Comparison of ENCODE assay signal across 10 mouse cellular contexts in genomic region chr3:27453453-27454098, GRCm38 (mm10).
DNase-seq lines count a peak whose midpoint lies in the region; TF ChIP-seq lines count a peak whose summit lies in the region.
"Had no signal": no experiment of that assay in that cellular context is flagged by ENCODE, and none has a peak within 500 bp of the region (broad histone marks: within the 10 kb centered on the region; RNA-seq: fewer than 3 reads in every experiment).

No protein-coding gene starts in this region.

- no peaks in the 10 kb centered on the region for H3K4me1 ChIP-seq in cerebellum, adult 2 months (ENCODE audit: control insufficient read depth, insufficient read depth, low read length)
- H3K4me1 ChIP-seq in CH12.LX (ENCODE audit: control insufficient read depth in 1 of 2, insufficient read depth in 2 of 2), result peaks cover 10 to 32% of the 10 kb centered on the region in 2 experiments
- H3K4me1 ChIP-seq: heart, embryonic 15.5 days; midbrain, embryonic 12.5 days had no signal

- H3K4me2 ChIP-seq in CH12.LX (ENCODE audit: insufficient read depth, low read depth, poor library complexity, severe bottlenecking), result no peak overlapping the region
- H3K4me2 ChIP-seq: heart, embryonic 15.5 days; midbrain, embryonic 12.5 days had no signal

- no peak for TF ChIP-seq EP300 in CH12.LX (IDR thresholded peaks at IDR 0.05; ENCODE audit: low read length)

- no peaks in the 10 kb centered on the region for H3K9me3 ChIP-seq in CH12.LX (replicated peaks; ENCODE audit: low read length)
- H3K9me3 ChIP-seq: heart, embryonic 15.5 days; midbrain, embryonic 12.5 days had no signal

- no peak for DNase-seq in cerebellum, adult 2 months
- DNase-seq in cerebellum, adult 11-12 months, result no peak
- no peak for DNase-seq in left cerebral cortex, adult 2 months (ENCODE audit: extremely low spot score in 1 of 2, low spot score in 2 of 2)
- DNase-seq in left cerebral cortex, postnatal 10 days (ENCODE audit: extremely low spot score in 1 of 2, low spot score in 2 of 2), result no peak
- DNase-seq in CH12.LX (ENCODE audit: extremely low read depth), result no peak
- peak; percentile 30 to 49 for DNase-seq in kidney, postnatal 4 days
- no peak for DNase-seq in layer of hippocampus, postnatal 14 days (ENCODE audit: low spot score in 2 of 2)
- no peak for DNase-seq in gastrocnemius, adult 8-10 months (ENCODE audit: low spot score in 2 of 2)

- no peak overlapping the region for H3K9ac ChIP-seq in CH12.LX (ENCODE audit: insufficient read depth, low read depth)
- H3K9ac ChIP-seq: heart, embryonic 15.5 days; midbrain, embryonic 12.5 days had no signal

- no peak for TF ChIP-seq POLR2A in cerebellum, adult 2 months (IDR thresholded peaks at IDR 0.05; ENCODE audit: borderline replicate concordance, insufficient read depth, low read length)
- no peak for TF ChIP-seq POLR2A in CH12.LX (IDR thresholded peaks at IDR 0.05; ENCODE audit: low read depth, low read length)

- dilution Hi-C loops in CH12.LX (cut with MboI; ENCODE audit: extremely low pct_ligation_motif_present, extremely low pct_unique_long_range_greater_than_20kb, low sequenced_read_pairs), result no loop called here

- WGBS in cerebellum, adult 2 months, result 75% methylated on average over 13 of the region's 13 CpGs

- intact Hi-C loops in left cerebral cortex, adult 2 months (cut with DNase I), result no loop called here
- intact Hi-C loops in left cerebral cortex, postnatal 10 days (cut with DNase I), result no loop called here

- H3K4me3 ChIP-seq in cerebellum, adult 2 months (replicated peaks; ENCODE audit: insufficient read depth, low read depth, low read length), result no peak overlapping the region
- H3K4me3 ChIP-seq in left cerebral cortex, adult 2 months, result no peak overlapping the region
- no peak overlapping the region for H3K4me3 ChIP-seq in CH12.LX (replicated peaks in 1 of 3; ENCODE audit: low read depth in 2 of 3, low read length in 2 of 3, poor library complexity in 1 of 3)
- H3K4me3 ChIP-seq: heart, embryonic 15.5 days; midbrain, embryonic 12.5 days had no signal

- no peaks in the 10 kb centered on the region for H3K27me3 ChIP-seq in cerebellum, adult 2 months (ENCODE audit: control insufficient read depth, insufficient read depth, low read length)
- no peaks in the 10 kb centered on the region for H3K27me3 ChIP-seq in CH12.LX (replicated peaks)
- H3K27me3 ChIP-seq: heart, embryonic 15.5 days; midbrain, embryonic 12.5 days had no signal

- no peaks in the 10 kb centered on the region for H3K79me2 ChIP-seq in CH12.LX (replicated peaks; ENCODE audit: control insufficient read depth, extremely low read depth, insufficient read depth, poor library complexity, severe bottlenecking)

- no peak overlapping the region for H3K27ac ChIP-seq in cerebellum, adult 2 months (ENCODE audit: insufficient read depth, low read length)
- no peak overlapping the region for H3K27ac ChIP-seq in left cerebral cortex, adult 2 months
- no peak overlapping the region for H3K27ac ChIP-seq in CH12.LX (ENCODE audit: insufficient read depth, low read depth)
- H3K27ac ChIP-seq: heart, embryonic 15.5 days; midbrain, embryonic 12.5 days had no signal

- no peaks in the 10 kb centered on the region for H3K36me3 ChIP-seq in CH12.LX (replicated peaks in 1 of 2; ENCODE audit: control insufficient read depth in 1 of 2, insufficient read depth in 1 of 2, low read length in 1 of 2)

- no peak; the same call in 1 of the 2 replicates for TF ChIP-seq RAD21 in CH12.LX (IDR thresholded peaks at IDR 0.05; ENCODE audit: low read depth, low read length)

- TF ChIP-seq CTCF in cerebellum, adult 2 months (IDR thresholded peaks at IDR 0.05; ENCODE audit: borderline replicate concordance, insufficient read depth, low read depth, low read length), result peak; percentile 14; the same call in 1 of the 2 replicates
- TF ChIP-seq CTCF in left cerebral cortex, adult 2 months (IDR thresholded peaks at IDR 0.05), result peak; percentile 39
- TF ChIP-seq CTCF in CH12.LX (conservative IDR thresholded peaks at IDR 0.05 in 1 of 2, IDR thresholded peaks at IDR 0.05 in 1 of 2; ENCODE audit: low read depth in 2 of 2, low read length in 2 of 2), result peak; percentile 10 to 21; a peak in 2 of 4 replicates

- in situ Hi-C loops in CH12.LX (cut with MboI; ENCODE audit: low pct_ligation_motif_present, low pct_unique_long_range_greater_than_20kb, low sequenced_read_pairs), result loop anchor here (25.0 kb wide), 1 partner anchor 191 kb away; no protein-coding TSS in a partner anchor

TF ChIP-seq in CH12.LX, 34 proteins besides CTCF, POLR2A, EP300 and RAD21:
- no peak for TF ChIP-seq UBTF (IDR thresholded peaks at IDR 0.05; ENCODE audit: low read depth, low read length)
- no peak for TF ChIP-seq CHD2 (IDR thresholded peaks at IDR 0.05; ENCODE audit: low read length)
- TF ChIP-seq JUND (conservative IDR thresholded peaks at IDR 0.05; ENCODE audit: low read depth, low read length), result no peak
- no peak for TF ChIP-seq TBP (conservative IDR thresholded peaks at IDR 0.05; ENCODE audit: low read depth, low read length)
- TF ChIP-seq TCF12 (IDR thresholded peaks at IDR 0.05; ENCODE audit: low read depth, low read length), result no peak
- TF ChIP-seq BHLHE40 (IDR thresholded peaks at IDR 0.05; ENCODE audit: low read depth, low read length), result no peak
- TF ChIP-seq SMC3 (IDR thresholded peaks at IDR 0.05; ENCODE audit: low read depth, low read length), result no peak
- no peak for TF ChIP-seq ZC3H11A (IDR thresholded peaks at IDR 0.05; ENCODE audit: low read depth, low read length)
- no peak for TF ChIP-seq POLR2AphosphoS2 (IDR thresholded peaks at IDR 0.05; ENCODE audit: low read depth, low read length)
- TF ChIP-seq MEF2A (IDR thresholded peaks at IDR 0.05; ENCODE audit: borderline replicate concordance, low read depth, low read length), result no peak
- no peak for TF ChIP-seq MAFK (IDR thresholded peaks at IDR 0.05; ENCODE audit: insufficient replicate concordance, low read length)
- TF ChIP-seq USF2 (conservative IDR thresholded peaks at IDR 0.05; ENCODE audit: low read depth, low read length), result no peak
- TF ChIP-seq ETS1 (conservative IDR thresholded peaks at IDR 0.05; ENCODE audit: low read depth, low read length), result no peak
- no peak for TF ChIP-seq SIN3A (IDR thresholded peaks at IDR 0.05; ENCODE audit: low read length)
- TF ChIP-seq IRF4 (IDR thresholded peaks at IDR 0.05; ENCODE audit: low read depth, low read length), result no peak
- TF ChIP-seq MAX (IDR thresholded peaks at IDR 0.05; ENCODE audit: low read length), result no peak
- no peak for TF ChIP-seq HCFC1 (IDR thresholded peaks at IDR 0.05; ENCODE audit: low read depth, low read length)
- no peak for TF ChIP-seq ZKSCAN1 (IDR thresholded peaks at IDR 0.05; ENCODE audit: borderline replicate concordance, low read depth, low read length)
- TF ChIP-seq RCOR1 (conservative IDR thresholded peaks at IDR 0.05; ENCODE audit: low read depth, low read length), result no peak
TF ChIP-seq in CH12.LX: peak in this region for 0.

Comparison
In these comparisons a context has a peak if more than half of its experiments do, and no peak if none do; other contexts are left out.
1. DNase-seq: peak in kidney, postnatal 4 days (2 of 2); none in cerebellum, adult 2 months (0 of 2), cerebellum, adult 11-12 months (single experiment), left cerebral cortex, adult 2 months (0 of 2), left cerebral cortex, postnatal 10 days (0 of 2), CH12.LX (single experiment), layer of hippocampus, postnatal 14 days (0 of 2) and gastrocnemius, adult 8-10 months (0 of 2).
2. Peak in every context shown above with its lines, with median percentiles within 50 percentile points of each other: CTCF ChIP-seq.